Mouse (Mus musculus) erythroblast, embryonic 14.5 days (primary cell): ENCODE results near the gene Uvrag. TPM values are rescaled to one million over a fixed set of nuclear protein-coding genes. Genes with fewer than 3 reads are reported as not detected.

ENCODE experiments used
- H3K27me3 ChIP-seq: 2 replicates; pipeline ENCODE4 v1.6.1; 2012; ENCODE audit warnings: inconsistent platforms; ENCODE audit not compliant: control insufficient read depth
- H3K36me3 ChIP-seq: 2 replicates; pipeline ENCODE4 v1.6.1; 2012; ENCODE audit warnings: mild to moderate bottlenecking, inconsistent platforms; ENCODE audit not compliant: control insufficient read depth
- H3K4me1 ChIP-seq: 2 replicates; pipeline ENCODE4 v1.6.1; 2012; ENCODE audit warnings: inconsistent platforms; ENCODE audit not compliant: control insufficient read depth
- H3K4me3 ChIP-seq: replicated peaks from 2 replicates; pipeline ENCODE3; 2012; ENCODE audit warnings: moderate library complexity, mild to moderate bottlenecking, inconsistent platforms
- H3K9me3 ChIP-seq: 2 replicates; pipeline ENCODE4 v1.6.1; 2012; ENCODE audit warnings: low read length, inconsistent platforms, mixed read lengths; ENCODE audit not compliant: control insufficient read depth
- GATA1 ChIP-seq: IDR thresholded peaks from 2 replicates; pipeline ENCODE4 v1.6.1; 2012; ENCODE audit warnings: low read length, inconsistent platforms, mixed read lengths
- TAL1 ChIP-seq: IDR thresholded peaks from 3 replicates; pipeline ENCODE4 v1.6.1; 2012; ENCODE audit warnings: low read length, inconsistent platforms, mixed read lengths
- polyA plus RNA-seq: library from polyadenylated mRNA; stranded (reverse); fragments of >175 nt; gene quantifications from 2 replicates; pipeline ENCODE4 v1.2.3, GENCODE M21; 2012

Uvrag gene
- polyA plus RNA-seq, 1 experiment = 0.36 TPM

- Histone ChIP-seq H3K4me3 (no peak overlapping the region), H3K9me3 (no peaks in the 10 kb centered on the region), H3K27me3 (no peaks in the 10 kb centered on the region), H3K36me3 (no peaks in the 10 kb centered on the region; the same call in 1 of the 2 replicates), H3K4me1 (peaks cover 3% of the 10 kb centered on the region)
- TF ChIP-seq TAL1 = no peak
- no peak for TF ChIP-seq GATA1
These were observed 203.7 kb downstream of the Uvrag start for GRCm38 (mm10) chr7:98937079-98937813.

- H3K27me3 ChIP-seq = no peaks in the 10 kb centered on the region
- no peak for TF ChIP-seq TAL1
- TF ChIP-seq GATA1 = no peak
- H3K4me3 ChIP-seq = no peak overlapping the region
- H3K4me1 ChIP-seq = peaks cover 3% of the 10 kb centered on the region
- H3K36me3 ChIP-seq = no peaks in the 10 kb centered on the region; the same call in 1 of the 2 replicates
- no peaks in the 10 kb centered on the region for H3K9me3 ChIP-seq
These were observed 205.2 kb downstream of the Uvrag start for GRCm38 (mm10) chr7:98935757-98936156.

GRCm38 (mm10) chr7:98935193-98935592, 205.7 kb downstream of the Uvrag start:
- no peak for TF ChIP-seq GATA1
- TF ChIP-seq TAL1 = no peak
- Histone ChIP-seq H3K9me3 (no peaks in the 10 kb centered on the region), H3K36me3 (no peaks in the 10 kb centered on the region; the same call in 1 of the 2 replicates)

GRCm38 (mm10) chr7:98928336-98929025, 212.5 kb downstream of the Uvrag start:
- no peaks in the 10 kb centered on the region for H3K9me3 ChIP-seq
- H3K36me3 ChIP-seq = no peaks in the 10 kb centered on the region; the same call in 1 of the 2 replicates
- H3K4me3 ChIP-seq = no peak overlapping the region
- H3K27me3 ChIP-seq = no peaks in the 10 kb centered on the region
- TF ChIP-seq TAL1 (no peak), GATA1 (no peak)
- peaks cover under 1% of the 10 kb centered on the region; the same call in 1 of the 2 replicates for H3K4me1 ChIP-seq

More at GRCm38 (mm10) chr7:98935193-98935592, 205.7 kb downstream of the Uvrag start:
- Histone ChIP-seq H3K27me3 (no peaks in the 10 kb centered on the region), H3K4me1 (peaks cover 3% of the 10 kb centered on the region), H3K4me3 (no peak overlapping the region)

- no peaks in the 10 kb centered on the region for H3K27me3 ChIP-seq
- H3K9me3 ChIP-seq = no peaks in the 10 kb centered on the region
- peaks cover 10% of the 10 kb centered on the region for H3K4me1 ChIP-seq
- H3K36me3 ChIP-seq = no peaks in the 10 kb centered on the region; the same call in 1 of the 2 replicates
- no peak overlapping the region for H3K4me3 ChIP-seq
- TF ChIP-seq TAL1 (no peak), GATA1 (no peak)
These were observed 213.9 kb downstream of the Uvrag start for GRCm38 (mm10) chr7:98926906-98927528.

GRCm38 (mm10) chr7:98924380-98924869, 216.5 kb downstream of the Uvrag start:
- Histone ChIP-seq H3K36me3 (no peaks in the 10 kb centered on the region; the same call in 1 of the 2 replicates), H3K4me3 (no peak overlapping the region), H3K27me3 (no peaks in the 10 kb centered on the region), H3K9me3 (no peaks in the 10 kb centered on the region), H3K4me1 (peaks cover 10% of the 10 kb centered on the region)
- TF ChIP-seq TAL1 (no peak), GATA1 (no peak)

GRCm38 (mm10) chr7:98922984-98923383, 218.0 kb downstream of the Uvrag start:
- H3K4me3 ChIP-seq = no peak overlapping the region
- H3K27me3 ChIP-seq = no peaks in the 10 kb centered on the region
- TF ChIP-seq TAL1 = no peak
- TF ChIP-seq GATA1 = no peak
- H3K4me1 ChIP-seq = peaks cover 10% of the 10 kb centered on the region
- H3K36me3 ChIP-seq = no peaks in the 10 kb centered on the region; the same call in 1 of the 2 replicates
- H3K9me3 ChIP-seq = no peaks in the 10 kb centered on the region

- Histone ChIP-seq H3K4me3 (no peak overlapping the region), H3K4me1 (peaks cover under 1% of the 10 kb centered on the region; the same call in 1 of the 2 replicates), H3K9me3 (no peaks in the 10 kb centered on the region), H3K36me3 (no peaks in the 10 kb centered on the region), H3K27me3 (no peaks in the 10 kb centered on the region)
- TF ChIP-seq TAL1 (no peak), GATA1 (no peak)
These were observed 223.5 kb downstream of the Uvrag start for GRCm38 (mm10) chr7:98917407-98917806.
